Mouse (Mus musculus) ES-Bruce4 (cell line): ENCODE measurements at regions not wholly inside any gene's neighbourhood (a gene's known extent, or its start where the extent isn't known, plus 50 kb on each side); places are given as distances from the start of the nearest gene placed in this dataset.

Source experiments
- CTCF ChIP-seq: IDR thresholded peaks from one replicate; pipeline ENCODE4 v1.8.1; 2011; ENCODE audit warnings: low read depth, low read length
- EP300 ChIP-seq: IDR thresholded peaks from 2 replicates; pipeline ENCODE4 v1.6.1; 2011; ENCODE audit warnings: low read depth, low read length; ENCODE audit not compliant: insufficient read depth

GRCm38 (mm10) chr13:31249525-31249924 is 275.5 kb downstream of the Gm5447 start:
- TF ChIP-seq CTCF (no peak), EP300 (no peak)
